Comparison of ENCODE assay signal across 23 mouse cellular contexts in genomic region chr13:57671919-57672318, GRCm38 (mm10).
DNase-seq lines count a peak whose midpoint lies in the region; ATAC-seq and TF ChIP-seq lines count a peak whose summit lies in the region.
"Had no signal": no experiment of that assay in that cellular context is flagged by ENCODE, and none has a peak within 500 bp of the region (broad histone marks: within the 10 kb centered on the region; RNA-seq: fewer than 3 reads in every experiment).

No protein-coding gene starts in this region.

- 44% methylated on average over 9 of the region's 9 CpGs for WGBS in hindbrain, embryonic 13.5 days
- WGBS in hindbrain, embryonic 10.5 days, result 88% methylated on average over 9 of the region's 9 CpGs
- WGBS in hindbrain, embryonic 14.5 days, result 42% methylated on average over 9 of the region's 9 CpGs
- 42% methylated on average over 9 of the region's 9 CpGs for WGBS in midbrain, embryonic 15.5 days

- no peaks in the 10 kb centered on the region for H3K36me3 ChIP-seq in hindbrain, embryonic 13.5 days
- no peaks in the 10 kb centered on the region for H3K36me3 ChIP-seq in hindbrain, embryonic 10.5 days
- H3K36me3 ChIP-seq in hindbrain, embryonic 14.5 days (replicated peaks; ENCODE audit: control insufficient read depth, insufficient read depth), result no peaks in the 10 kb centered on the region
- no peaks in the 10 kb centered on the region for H3K36me3 ChIP-seq in midbrain, embryonic 15.5 days (replicated peaks)
- H3K36me3 ChIP-seq: embryonic facial prominence, embryonic 10.5 days; forebrain, embryonic 15.5 days; stomach, embryonic 15.5 days had no signal

- TF ChIP-seq CTCF in brain, embryonic 14.5 days (IDR thresholded peaks at IDR 0.05; ENCODE audit: borderline replicate concordance, extremely low read depth, insufficient read depth, insufficient read length), result no peak

- ATAC-seq in hindbrain, embryonic 13.5 days (ENCODE audit: low FRiP score), result no peak
- no peak for ATAC-seq in hindbrain, embryonic 14.5 days (ENCODE audit: low FRiP score)
- ATAC-seq in midbrain, embryonic 15.5 days (replicated peaks), result no peak
- ATAC-seq: forebrain, embryonic 15.5 days; inflammation-experienced regulatory T-cells, adult 6 months had no signal

- H3K4me3 ChIP-seq in hindbrain, embryonic 13.5 days, result no peak overlapping the region
- H3K4me3 ChIP-seq in hindbrain, embryonic 10.5 days, result no peak overlapping the region
- no peak overlapping the region for H3K4me3 ChIP-seq in hindbrain, embryonic 14.5 days (replicated peaks; ENCODE audit: low read length)
- H3K4me3 ChIP-seq in midbrain, embryonic 15.5 days, result no peak overlapping the region
- H3K4me3 ChIP-seq: embryonic facial prominence, embryonic 10.5 days; forebrain, embryonic 15.5 days; left cerebral cortex, adult 2 months; megakaryocyte, embryonic 14.5 days; myocyte; stomach, embryonic 15.5 days had no signal

- H3K27ac ChIP-seq in hindbrain, embryonic 13.5 days, result peak overlapping the region; percentile 66
- no peak overlapping the region for H3K27ac ChIP-seq in hindbrain, embryonic 10.5 days
- H3K27ac ChIP-seq in hindbrain, embryonic 14.5 days, result peak overlapping the region; percentile 51; the same call in 1 of the 2 replicates
- H3K27ac ChIP-seq in midbrain, embryonic 15.5 days, result peak overlapping the region; percentile 24; the same call in 1 of the 2 replicates
- H3K27ac ChIP-seq: embryonic facial prominence, embryonic 10.5 days; forebrain, embryonic 15.5 days; left cerebral cortex, adult 2 months; stomach, embryonic 15.5 days had no signal

- DNase-seq in hindbrain, embryonic 10.5 days (ENCODE audit: low spot score), result no peak
- DNase-seq in brain, embryonic 14.5 days (ENCODE audit: low read depth), result peak; percentile 51
- no peak for DNase-seq in hindbrain, embryonic 14.5 days (ENCODE audit: low spot score)
- DNase-seq in lung, postnatal 14 days, result no peak
- no peak for DNase-seq in urinary bladder, adult 18-20 months (ENCODE audit: low spot score in 2 of 2)
- DNase-seq: cerebellum, adult 9-10 months; gastrocnemius, postnatal 14 days; heart, postnatal 10 days; kidney, adult 9 months; kidney, postnatal 25 days; left cerebral cortex, postnatal 4 days; lung, postnatal 10 days; retina, postnatal 1 day; thymus, adult 18-20 months had no signal

- H3K4me2 ChIP-seq in hindbrain, embryonic 13.5 days, result no peak overlapping the region
- H3K4me2 ChIP-seq in hindbrain, embryonic 14.5 days (replicated peaks), result no peak overlapping the region
- H3K4me2 ChIP-seq in midbrain, embryonic 15.5 days, result no peak overlapping the region
- H3K4me2 ChIP-seq: forebrain, embryonic 15.5 days; stomach, embryonic 15.5 days had no signal

- H3K9me3 ChIP-seq in hindbrain, embryonic 13.5 days, result no peaks in the 10 kb centered on the region
- H3K9me3 ChIP-seq in hindbrain, embryonic 10.5 days, result no peaks in the 10 kb centered on the region
- H3K9me3 ChIP-seq in hindbrain, embryonic 14.5 days (ENCODE audit: control insufficient read depth, low read length), result no peaks in the 10 kb centered on the region
- H3K9me3 ChIP-seq in midbrain, embryonic 15.5 days, result no peaks in the 10 kb centered on the region
- H3K9me3 ChIP-seq: embryonic facial prominence, embryonic 10.5 days; forebrain, embryonic 15.5 days; stomach, embryonic 15.5 days had no signal

- no peak overlapping the region for H3K9ac ChIP-seq in hindbrain, embryonic 13.5 days
- no peak overlapping the region for H3K9ac ChIP-seq in hindbrain, embryonic 14.5 days
- no peak overlapping the region for H3K9ac ChIP-seq in midbrain, embryonic 15.5 days
- H3K9ac ChIP-seq: forebrain, embryonic 15.5 days; stomach, embryonic 15.5 days had no signal

- TF ChIP-seq POLR2A in brain, embryonic 14.5 days (IDR thresholded peaks at IDR 0.05; ENCODE audit: borderline replicate concordance, extremely low read depth, insufficient read depth, insufficient read length, poor library complexity, severe bottlenecking), result no peak

- H3K27me3 ChIP-seq in hindbrain, embryonic 13.5 days, result no peaks in the 10 kb centered on the region
- no peaks in the 10 kb centered on the region for H3K27me3 ChIP-seq in hindbrain, embryonic 10.5 days (ENCODE audit: insufficient read depth, poor library complexity, severe bottlenecking)
- no peaks in the 10 kb centered on the region for H3K27me3 ChIP-seq in hindbrain, embryonic 14.5 days (ENCODE audit: control insufficient read depth, insufficient read depth, low read length)
- H3K27me3 ChIP-seq in midbrain, embryonic 15.5 days (replicated peaks), result no peaks in the 10 kb centered on the region
- H3K27me3 ChIP-seq: forebrain, embryonic 15.5 days; megakaryocyte, embryonic 14.5 days; stomach, embryonic 15.5 days had no signal

- peaks cover 27% of the 10 kb centered on the region for H3K4me1 ChIP-seq in hindbrain, embryonic 13.5 days (replicated peaks)
- peaks cover 2% of the 10 kb centered on the region; the same call in 1 of the 2 replicates for H3K4me1 ChIP-seq in hindbrain, embryonic 10.5 days (replicated peaks)
- H3K4me1 ChIP-seq in hindbrain, embryonic 14.5 days (replicated peaks; ENCODE audit: control insufficient read depth, insufficient read depth, low read length), result peaks cover 18% of the 10 kb centered on the region
- peaks cover 16% of the 10 kb centered on the region for H3K4me1 ChIP-seq in midbrain, embryonic 15.5 days
- H3K4me1 ChIP-seq: megakaryocyte, embryonic 14.5 days; stomach, embryonic 15.5 days had no signal
